Mouse (Mus musculus): ENCODE measurements at regions not wholly inside any gene's neighbourhood (a gene's known extent, or its start where the extent isn't known, plus 50 kb on each side); places are given as distances from the start of the nearest gene placed in this dataset.

DNA sequence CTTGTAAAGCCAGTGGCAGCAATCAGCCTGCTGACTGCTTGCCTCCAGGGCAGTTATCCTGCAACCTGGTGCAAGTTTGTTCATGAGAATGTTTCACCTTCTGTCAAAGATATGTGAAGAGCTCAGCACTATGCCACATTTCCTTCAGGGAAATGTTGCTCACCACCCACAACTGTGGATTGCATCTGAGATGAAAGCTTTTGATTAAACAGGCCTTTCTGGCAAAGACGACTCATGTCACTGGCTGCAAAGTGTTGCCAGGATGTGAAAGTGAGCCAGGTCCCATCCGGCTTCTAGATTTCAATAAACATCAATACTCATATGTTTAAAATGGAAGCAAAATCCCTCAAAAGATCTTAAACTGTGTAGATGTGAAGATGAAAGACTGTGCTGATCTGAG, 2121.0 kb downstream of the Gm37988 start:
- no peak for DNase-seq

DNA sequence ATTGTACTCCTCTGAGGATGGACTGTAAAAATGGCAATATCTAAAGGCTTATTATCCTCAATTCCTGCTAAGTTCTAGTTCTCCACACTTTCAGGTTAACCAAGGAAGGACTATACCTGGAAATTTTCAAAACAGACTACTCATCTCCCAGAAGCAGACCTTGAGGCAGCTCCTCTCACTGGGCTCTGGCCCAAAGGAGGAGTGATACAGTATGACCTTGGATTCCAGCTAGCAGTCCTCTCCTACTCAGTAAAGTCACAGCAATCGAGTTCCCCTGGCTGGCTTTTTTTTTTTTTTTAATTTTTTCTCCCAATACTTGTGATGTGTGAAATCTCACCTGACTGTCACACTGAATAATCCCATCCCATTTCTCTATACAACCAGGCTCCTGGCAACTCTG, 2124.2 kb downstream of the Gm37988 start:
- no peak for DNase-seq

DNA sequence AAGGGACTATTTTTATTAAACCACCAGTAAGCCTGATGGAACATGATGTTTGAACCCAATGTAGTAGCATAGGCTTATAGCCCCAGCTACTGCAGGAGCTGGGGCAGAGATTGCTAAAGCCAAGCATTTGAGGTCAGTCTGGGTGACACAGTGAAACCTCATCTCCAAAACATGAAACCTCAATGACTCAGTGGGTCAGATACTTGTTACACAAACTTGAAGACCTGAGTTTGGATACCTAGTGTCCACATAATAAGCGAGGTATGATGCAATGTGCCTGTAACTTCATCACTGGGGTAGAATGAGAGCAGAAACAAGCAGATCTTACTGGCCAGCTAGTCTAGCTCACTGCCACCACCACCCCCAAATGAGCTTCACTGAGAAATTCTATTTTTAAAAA, 2162.1 kb downstream of the Gm37988 start:
- DNase-seq = no peak

DNA sequence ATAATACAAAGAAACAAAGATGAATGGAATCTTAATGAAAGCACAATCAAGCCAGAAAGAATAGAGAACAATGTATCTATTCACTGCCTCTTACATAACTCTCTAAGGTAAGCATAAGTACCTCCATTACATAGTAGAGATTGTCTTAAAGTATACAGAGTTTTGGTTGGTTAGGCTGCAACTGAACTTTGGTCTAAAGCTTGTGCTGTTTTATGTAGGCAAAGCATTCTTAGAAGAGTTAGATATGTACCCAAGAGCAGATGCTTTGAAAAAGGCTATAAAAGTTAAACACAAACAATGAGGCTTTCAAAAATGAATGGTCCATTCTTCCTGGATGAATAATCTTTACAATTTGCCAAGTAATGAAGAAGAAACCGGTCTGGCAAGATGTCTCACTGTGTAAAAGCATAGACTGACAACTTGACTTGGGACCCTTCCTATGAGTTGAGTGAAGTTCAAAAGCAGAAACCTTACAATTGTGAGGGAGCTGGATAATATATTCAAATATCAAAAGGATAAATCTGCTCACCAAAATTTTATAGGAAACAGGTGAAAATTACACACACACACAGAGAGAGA, 2166.1 kb downstream of the Gm37988 start:
- no peak for DNase-seq

DNA sequence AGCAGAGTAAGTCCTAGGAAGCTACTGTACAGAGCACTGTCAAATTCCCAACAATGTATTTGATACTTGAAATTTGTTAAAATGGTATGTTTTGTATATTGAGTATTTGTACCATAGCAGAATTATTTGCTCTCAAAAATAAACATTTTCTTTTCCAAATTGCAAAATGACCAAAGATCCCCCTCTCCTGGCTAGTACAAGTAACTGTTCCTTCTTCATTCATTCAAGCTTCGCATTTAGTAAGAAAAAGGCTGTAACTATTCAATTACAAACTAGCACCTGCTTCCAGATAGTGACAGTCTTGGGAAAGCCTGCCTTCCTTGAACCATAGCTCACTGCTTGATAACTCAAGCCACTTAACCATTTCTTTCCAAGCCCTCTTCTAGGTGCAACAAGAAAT, 2171.9 kb downstream of the Gm37988 start:
- DNase-seq = no peak

DNA sequence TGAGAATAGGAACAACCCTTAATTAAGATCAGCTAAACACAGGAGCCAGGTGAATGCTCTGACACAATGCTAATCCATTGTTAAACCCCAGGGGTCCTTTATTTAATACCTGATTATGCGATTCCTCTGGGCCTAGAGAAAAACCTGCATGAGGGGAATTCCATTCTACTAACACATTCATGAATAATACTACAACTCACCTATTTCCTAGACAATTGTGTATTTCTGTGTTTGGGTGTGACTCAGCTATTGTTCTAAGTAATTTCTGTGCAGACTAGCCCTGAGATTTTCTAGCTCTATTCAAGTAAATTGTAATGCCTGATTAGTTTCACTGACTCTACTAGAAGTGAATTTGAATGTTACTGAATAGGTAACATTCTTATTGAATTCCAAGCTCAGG, 2176.5 kb downstream of the Gm37988 start:
- no peak for DNase-seq

DNA sequence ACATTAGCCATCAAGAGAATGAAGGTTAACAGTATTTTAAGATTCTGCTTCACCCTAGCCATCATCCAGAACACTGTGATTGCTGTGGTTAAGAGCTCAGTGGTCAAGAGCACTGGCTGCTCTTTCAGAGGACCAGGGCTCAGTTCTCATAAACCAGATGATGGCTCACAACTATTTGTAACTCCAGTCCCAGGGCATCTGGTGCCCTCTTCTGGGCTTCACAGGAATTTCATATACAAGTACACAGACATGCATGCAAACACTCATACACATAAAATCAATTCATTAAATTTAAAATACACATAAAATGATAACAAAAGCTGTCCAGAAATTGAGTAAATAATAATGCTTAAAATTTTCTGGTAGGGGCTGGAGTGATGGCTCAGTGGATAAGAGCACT, 2189.9 kb downstream of the Gm37988 start:
- DNase-seq = no peak

DNA sequence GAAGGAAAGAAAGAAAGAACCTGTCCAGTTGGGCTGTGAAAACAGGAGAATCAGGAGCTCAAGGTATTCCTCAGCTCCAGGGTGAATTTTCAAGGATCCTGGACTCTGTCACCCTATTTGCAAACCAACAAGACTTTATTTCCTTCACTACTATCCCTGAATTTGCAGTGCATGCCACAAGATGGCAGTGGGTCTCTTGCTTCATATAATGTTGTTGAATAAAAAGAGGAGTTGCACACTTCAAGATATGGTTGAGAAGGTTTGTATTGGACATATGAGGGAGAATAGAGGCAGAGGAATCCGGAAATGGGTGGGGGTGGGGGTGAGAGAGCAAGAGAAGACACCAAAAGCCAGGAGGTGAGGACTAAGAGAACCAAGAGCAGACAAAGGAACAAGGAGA, 2202.5 kb downstream of the Gm37988 start:
- peak; percentile 10 for DNase-seq
